Mouse (Mus musculus): Measurements from ENCODE around the gene H2-Ob.

The H2-Ob gene

DNA sequence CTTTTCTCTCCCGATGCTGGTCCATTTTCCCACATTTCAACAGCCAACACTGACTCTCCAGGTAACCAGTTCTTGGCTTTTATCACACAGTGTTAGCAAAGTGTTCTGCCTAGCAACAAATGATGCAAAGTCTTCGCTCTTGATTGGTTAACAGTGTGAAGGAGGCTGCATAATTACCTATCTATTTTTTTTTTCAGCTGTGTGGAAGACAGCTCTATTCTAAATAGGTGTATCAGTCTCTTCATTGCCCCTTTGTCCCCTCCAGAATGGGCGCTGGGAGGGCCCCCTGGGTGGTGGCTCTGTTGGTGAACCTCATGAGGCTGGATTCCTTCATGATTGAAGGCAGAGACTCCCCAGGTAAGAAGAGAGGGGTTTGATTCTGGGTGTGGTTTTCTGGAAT lies at the start of gene H2-Ob:
Gene H2-Ob, plus strand, starts transcription at position 198 of the 400 bp plus-strand sequence.
- DNase-seq: peak in 1 of 2 experiments; percentile 18

DNA sequence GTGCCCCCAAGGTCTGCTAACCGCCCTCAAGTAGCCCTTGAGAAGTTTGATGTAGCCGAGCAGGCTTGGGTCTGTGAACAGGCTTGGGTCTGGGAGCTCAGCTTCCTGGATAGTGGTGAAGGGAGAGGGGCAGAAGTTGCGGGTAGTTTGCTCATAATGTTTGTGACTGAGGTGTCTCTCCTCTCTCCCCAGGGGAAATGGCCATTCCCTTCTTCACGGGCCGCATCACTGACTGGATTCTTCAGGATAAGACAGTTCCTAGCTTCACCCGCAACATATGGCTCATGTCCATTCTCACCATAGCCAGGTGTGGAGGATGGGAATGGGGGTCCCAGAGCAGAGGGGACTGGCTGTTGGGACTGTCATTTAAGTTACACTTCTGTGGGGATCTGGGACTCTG lies 49.7 kb upstream of the H2-Ob start:
- no peak for DNase-seq

DNA sequence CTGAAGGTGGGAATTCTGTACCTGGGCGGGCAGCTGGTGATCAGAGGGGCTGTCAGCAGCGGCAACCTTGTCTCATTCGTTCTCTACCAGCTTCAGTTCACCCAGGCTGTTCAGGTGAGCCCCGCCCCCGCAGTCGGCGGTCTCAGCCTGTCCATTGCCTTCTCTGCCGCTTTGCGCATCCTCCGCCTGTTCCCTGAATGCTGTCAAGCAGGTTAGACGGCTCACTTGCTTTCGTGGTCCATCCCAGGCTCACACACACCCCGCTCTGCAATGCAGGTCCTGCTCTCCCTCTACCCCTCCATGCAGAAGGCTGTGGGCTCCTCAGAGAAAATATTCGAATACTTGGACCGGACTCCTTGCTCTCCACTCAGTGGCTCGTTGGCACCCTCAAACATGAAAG lies 45.9 kb upstream of the H2-Ob start:
- DNase-seq: no peak

DNA sequence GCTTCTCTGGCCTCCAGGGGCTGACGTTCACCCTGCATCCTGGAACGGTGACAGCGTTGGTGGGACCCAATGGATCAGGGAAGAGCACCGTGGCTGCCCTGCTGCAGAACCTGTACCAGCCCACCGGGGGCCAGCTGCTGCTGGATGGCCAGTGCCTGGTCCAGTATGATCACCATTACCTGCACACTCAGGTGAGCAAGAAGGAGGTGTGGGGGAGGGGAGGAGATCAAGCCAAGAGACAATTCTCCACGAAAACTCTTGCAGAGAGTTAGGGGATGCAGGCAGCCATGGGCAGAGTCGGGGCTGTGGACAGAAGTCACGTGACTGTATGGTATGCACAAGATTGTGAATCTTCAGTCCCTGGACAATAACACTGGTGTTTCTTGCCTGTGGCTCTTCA lies 45.2 kb upstream of the H2-Ob start:
- no peak for DNase-seq

DNA sequence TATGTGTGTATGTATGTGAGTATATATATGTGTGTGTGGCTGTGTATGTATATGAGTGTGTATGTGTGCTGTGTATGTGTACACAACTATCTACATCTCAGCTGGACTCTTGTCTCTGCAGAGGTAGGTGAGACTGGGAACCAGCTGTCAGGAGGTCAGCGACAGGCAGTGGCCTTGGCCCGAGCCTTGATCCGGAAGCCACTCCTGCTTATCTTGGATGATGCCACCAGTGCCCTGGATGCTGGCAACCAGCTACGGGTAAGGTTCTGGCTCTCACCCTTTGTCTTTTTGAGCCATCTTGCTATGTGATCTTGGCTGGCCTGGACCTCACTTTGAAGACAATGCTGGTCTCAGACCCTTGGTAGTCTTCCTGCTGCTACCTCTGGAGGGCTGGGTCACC lies 44.0 kb upstream of the H2-Ob start:
- DNase-seq: no peak

DNA sequence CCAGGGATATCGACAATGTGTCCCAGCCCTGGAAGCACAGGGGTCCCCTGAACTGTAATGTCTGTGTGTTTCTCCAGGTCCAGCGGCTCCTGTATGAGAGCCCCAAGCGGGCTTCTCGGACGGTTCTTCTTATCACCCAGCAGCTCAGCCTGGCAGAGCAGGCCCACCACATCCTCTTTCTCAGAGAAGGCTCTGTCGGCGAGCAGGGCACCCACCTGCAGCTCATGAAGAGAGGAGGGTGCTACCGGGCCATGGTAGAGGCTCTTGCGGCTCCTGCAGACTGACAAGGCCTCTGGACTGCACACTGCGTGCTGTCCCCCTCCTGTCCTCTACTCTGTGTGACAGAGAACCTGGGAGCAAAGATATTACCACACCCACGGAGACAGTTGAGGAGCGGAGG lies 42.2 kb upstream of the H2-Ob start:
- no peak for DNase-seq

DNA sequence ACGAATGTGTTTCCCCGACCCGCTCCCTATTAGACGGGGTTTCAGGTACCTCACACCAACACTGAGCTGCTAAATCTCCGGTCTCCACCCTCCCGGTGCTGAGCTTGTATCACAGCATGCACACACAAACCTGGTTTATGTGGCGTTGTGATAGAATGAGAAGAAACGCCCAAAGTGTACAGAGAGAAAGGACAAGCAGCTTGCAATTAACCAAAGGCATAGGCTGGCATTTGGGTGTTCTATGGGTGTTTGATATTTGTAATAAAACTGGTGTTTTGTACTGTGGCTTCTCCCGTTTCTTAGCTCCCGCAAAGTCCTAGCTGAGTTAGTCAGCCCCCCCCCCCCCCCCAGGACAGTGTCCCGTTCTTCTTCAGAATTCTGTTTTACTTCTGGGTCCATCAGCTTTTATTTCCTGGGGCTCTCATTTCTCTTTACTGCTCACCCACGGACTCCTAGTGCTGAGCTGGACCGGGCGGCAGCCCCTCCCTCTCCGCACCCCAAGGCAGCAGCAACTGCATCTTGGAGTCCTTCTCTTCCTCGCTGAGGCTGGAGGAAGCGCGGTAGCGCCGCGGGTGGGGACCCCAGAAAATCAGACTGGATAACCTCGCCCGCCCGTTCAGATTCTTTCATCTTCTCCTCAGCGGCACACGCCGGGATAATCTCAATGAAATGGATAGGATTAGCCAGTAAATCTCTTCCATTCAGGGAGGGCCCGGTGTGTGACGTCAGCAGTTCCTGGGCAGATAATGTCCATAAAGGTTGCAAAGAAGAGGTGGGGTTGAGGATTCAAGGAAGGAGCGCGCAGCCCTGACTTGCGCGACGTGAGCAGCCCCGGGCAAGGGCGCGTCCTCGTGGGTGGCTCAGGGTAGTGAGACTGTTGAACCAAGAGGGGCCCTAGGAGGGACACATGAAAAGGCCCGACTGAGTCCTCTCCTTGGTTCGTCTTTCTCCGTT lies 41.5 kb upstream of the H2-Ob start, which contains the start of gene Psmb8:
Gene Psmb8, plus strand, starts transcription at position 781 of the 954 bp plus-strand sequence.
- peak; percentile 74 to 88 for DNase-seq

DNA sequence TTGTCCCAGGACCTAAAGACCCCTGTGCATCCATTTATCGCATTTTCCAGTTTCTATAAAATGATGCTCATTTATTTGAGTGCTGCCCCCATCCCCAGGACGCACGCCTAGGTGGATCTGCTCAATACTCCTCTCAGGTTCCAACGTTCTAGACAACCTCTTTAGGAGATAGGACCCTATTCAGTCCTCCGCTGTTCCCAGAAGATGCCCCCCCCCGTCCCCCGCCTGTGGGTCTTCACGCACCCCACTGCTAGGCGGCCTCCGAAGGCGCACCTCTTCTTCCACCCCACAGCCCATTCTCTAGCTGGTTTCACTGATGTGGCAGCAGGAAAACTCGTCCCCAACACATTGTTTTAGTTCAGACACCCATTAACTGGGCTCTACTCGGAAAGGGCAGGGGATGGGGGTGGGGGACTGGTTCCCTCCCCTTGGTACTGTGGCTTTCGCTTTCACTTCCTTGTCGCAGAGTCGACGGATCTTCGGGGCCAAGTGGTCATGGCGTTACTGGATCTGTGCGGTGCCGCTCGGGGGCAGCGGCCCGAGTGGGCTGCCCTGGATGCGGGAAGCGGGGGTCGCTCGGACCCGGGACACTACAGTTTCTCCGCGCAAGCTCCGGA lies 40.7 kb upstream of the H2-Ob start:
- no peak for DNase-seq

DNA sequence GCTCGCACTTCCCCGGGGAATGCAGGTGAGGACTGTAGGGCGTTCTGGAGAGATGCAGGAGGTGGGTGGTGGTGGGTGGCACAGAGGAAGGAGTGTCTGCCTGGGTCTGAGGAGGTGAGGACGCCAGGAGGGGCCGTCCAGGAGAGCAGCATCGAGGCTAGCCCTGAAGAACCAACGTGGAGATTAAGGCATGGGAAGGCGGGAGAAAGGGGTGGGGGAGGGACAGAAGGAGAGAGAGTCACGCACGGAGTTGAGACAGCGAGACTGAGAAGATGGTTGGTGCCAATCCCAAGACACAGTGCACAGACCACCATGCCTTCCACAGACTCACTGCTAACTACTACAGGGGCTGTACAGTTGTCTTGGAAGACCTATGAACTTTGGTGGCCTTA lies 40.2 kb upstream of the H2-Ob start:
- no peak for DNase-seq

DNA sequence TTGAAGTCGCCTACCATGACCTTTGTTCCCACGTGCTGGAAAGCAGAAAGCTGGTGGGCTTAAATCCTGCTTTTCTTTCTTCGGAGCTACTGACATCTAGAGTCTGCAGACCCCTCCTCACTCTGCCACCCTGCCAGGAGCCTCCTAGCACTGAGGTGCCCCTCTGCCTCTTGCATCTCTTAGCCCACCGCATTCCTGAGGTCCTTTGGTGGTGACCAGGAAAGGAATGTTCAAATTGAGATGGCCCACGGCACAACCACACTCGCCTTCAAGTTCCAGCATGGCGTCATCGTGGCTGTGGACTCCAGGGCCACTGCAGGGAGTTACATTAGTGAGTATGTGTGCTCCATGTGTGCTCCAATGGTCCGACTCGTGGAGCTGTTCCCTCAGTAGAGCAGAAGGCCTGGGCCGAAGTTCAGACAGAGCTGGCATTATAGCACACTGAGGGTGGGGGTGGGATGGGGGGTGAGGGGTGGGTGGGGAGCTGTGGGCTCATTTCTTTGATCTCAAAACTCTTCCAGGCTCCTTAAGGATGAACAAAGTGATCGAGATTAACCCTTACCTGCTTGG lies 39.6 kb upstream of the H2-Ob start:
- no peak for DNase-seq

DNA sequence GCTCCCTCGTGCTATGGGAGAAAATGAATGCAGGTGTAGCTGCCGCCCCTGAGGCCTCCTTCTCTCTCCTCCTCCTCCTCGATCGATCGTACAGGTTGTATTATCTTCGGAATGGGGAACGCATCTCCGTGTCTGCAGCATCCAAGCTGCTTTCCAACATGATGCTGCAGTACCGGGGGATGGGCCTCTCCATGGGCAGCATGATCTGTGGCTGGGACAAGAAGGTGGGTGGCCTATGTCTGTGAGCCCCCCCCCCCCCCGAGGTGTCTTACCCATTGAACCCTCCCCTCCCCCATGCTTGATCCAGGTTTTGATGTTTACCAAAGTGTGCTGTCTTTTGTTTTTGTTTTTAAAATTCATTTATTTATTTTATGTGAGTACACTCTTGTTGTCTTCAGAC lies 38.7 kb upstream of the H2-Ob start:
- DNase-seq: no peak

DNA sequence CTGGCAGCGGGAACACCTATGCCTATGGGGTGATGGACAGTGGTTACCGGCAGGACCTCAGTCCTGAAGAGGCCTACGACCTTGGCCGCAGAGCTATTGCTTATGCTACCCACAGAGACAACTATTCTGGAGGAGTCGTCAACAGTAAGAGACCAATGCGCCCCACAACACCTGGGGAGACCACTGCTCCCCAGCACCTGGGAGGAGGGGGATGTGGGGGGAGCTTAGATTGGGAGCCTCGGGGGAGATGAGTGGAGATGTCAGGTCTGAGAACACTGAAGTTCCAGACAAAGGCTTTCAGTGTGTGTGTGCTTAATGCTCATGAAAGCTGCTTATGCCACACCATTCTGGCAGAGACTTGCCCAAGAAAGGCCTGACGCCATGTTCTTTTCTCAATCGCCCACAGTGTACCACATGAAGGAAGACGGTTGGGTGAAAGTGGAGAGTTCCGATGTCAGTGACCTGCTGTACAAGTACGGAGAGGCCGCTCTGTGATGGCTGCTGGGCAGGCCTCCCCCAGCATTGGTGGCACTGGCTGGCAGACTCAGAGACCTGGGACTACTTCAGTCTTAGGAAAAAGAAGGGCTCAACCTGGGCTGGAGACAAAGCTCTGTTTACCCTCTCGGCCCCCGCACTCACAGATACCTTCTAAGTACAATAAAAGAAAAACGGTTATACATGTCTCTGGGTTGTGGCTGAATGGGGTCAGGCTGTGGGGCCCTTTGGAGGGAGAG lies 37.8 kb upstream of the H2-Ob start:
- no peak for DNase-seq

DNA sequence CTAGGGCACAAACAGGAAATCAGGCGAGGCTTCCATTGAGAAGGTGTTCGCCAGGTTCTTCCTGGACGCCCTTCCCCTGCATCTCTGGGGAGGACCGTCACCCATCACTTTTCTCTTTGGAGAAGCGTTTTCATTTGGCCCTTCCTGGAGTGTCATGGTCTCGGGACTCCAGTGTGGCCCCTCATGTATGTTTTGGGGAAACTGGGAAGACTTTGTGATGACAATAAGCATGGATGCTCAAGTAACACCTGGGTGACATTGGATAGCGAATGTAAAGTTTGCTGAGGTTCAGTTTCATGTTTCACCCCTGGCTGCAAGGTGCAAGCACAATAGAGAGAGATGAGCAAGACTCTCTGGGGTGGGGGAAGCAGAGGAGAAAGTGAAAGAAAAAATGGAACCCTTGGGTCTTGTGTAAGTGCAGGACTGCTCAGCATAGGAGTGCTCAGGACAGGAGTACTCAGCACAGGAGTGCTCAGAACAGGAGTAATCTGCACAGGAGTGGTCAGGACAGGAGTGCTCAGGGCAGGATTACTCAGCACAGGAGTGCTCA lies 37.1 kb upstream of the H2-Ob start:
- DNase-seq: no peak

DNA sequence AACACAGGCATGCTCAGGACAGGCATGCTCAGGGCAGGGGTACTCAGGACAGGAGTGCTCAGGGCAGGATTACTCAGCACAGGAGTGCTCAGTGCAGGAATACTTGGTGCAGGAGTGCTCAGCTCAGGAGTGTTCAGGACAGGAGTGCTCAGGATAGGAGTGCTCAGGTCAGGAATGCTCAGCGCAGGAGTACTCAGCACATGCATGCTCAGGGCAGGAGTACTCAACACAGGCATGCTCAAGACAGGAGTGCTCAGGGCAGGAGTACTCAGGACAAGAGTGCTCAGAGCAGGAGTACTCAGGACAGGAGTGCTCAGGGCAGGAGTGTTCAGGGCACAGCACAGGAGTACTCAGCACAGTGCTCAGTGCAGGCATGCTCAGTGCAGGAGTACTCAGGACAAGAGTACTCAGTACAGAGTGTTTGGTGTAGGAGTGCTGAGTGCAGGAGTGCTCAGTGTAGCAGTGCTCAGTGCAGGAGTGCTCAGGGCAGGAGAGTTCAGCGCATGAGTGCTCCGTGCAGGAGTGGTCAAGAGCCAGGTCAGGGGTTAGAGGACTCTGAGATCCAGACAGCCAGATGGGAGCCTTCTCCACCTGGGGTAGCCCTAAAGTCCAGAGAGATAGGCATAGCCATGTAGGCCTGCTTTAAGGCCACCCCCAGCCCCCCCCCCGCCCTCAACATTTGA lies 35.8 kb upstream of the H2-Ob start:
- DNase-seq: no peak

DNA sequence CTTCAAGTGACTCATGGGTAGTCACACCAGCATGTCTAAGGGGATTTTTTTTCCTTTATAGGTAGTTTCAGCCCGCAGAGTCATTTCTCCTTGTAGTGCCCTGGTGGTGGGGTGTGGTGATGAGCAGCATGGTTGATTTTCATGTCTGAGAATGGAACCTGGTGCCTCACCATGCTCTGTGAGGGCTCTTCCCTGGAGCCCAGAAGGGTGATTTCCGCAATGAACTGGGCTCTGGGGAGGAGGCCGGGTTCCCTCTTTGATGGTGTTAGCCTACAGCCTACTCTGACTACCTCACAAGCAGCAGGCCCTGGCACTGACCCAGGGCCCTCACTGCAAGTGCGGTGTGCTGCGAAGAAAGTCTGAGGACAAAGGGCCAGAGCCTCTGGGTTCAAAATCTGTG lies 35.3 kb upstream of the H2-Ob start, which contains the start of gene Tap2:
Gene Tap2, plus strand, starts transcription at position 84 of the 400 bp plus-strand sequence.
- DNase-seq: no peak

DNA sequence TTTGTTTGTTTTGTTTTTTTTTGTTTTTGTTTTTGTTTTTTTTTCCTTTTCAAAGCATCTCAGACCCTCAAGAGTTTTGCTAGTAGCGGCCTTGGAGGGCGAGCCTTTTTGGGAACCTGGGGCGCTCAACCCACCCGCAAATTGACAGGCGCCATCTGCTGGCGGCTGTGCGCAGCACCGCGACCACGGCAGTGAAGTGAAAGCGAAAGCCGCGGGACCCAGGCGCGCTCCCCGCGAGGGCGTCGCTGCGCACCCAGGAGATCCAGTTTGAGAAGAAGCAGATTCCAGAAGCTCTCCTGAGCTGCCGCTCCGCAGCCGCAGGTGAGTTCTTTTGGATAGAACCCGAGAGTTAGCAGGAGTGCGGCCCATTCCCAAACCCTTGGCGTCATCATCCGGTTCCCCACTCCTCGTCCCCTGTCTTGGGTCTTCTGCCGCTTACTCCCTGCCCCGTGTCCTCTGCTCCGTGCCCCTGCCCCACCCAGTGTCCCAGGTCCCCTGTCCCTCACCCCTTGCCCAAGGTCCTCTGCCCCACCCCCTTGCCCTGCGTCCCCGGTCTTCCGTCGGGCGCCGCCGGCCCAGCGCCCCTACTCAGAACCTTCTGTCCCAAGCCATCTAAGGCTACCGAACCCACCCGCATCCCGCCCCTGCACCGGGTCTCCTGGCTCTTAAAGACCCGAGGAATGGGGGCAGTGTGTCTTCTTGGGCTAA lies 34.2 kb upstream of the H2-Ob start:
- peak; percentile 83 to 88 for DNase-seq

DNA sequence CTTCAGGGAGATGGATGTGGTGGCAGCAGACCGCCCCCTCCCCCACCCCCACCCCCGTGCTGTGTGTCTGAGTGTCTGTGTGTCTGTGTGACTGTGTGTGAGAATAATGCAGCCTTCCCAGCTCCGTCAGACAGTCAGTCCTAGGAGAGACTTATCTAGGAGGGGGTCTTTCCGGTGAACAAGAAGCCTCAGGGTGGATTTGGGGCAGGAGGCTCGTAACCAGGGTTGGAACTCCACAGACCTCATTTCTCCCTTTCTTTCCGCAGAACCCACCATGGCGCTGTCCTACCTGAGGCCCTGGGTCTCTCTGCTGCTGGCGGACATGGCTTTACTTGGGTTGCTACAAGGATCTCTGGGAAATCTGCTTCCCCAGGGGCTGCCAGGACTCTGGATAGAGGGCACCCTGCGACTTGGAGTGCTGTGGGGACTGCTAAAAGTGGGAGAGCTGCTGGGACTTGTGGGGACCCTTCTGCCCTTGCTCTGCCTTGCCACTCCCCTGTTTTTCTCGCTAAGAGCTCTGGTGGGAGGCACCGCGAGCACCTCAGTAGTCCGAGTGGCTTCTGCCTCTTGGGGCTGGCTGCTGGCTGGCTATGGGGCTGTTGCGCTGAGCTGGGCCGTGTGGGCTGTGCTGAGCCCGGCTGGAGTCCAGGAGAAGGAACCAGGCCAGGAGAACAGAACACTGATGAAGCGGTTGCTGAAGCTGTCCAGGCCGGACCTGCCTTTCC lies 33.5 kb upstream of the H2-Ob start:
- DNase-seq: peak; percentile 25 to 33

DNA sequence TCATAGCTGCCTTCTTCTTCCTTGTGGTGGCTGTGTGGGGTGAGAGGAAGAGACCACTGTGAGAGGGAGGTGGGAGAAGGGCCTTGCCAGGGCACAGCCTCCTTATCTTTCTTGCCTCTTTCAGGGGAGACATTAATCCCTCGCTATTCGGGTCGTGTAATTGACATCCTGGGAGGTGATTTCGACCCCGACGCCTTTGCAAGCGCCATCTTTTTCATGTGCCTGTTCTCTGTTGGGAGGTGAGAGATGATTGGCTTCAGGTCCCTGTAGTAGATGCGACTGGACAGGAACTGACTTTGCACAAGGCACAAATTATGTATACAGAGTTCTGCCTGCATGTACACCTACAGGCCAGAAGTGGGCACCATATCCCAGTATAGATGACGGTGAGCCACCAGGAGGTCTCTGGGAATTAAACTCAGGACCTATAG lies 32.9 kb upstream of the H2-Ob start:
- DNase-seq: peak; percentile 26 to 27

DNA sequence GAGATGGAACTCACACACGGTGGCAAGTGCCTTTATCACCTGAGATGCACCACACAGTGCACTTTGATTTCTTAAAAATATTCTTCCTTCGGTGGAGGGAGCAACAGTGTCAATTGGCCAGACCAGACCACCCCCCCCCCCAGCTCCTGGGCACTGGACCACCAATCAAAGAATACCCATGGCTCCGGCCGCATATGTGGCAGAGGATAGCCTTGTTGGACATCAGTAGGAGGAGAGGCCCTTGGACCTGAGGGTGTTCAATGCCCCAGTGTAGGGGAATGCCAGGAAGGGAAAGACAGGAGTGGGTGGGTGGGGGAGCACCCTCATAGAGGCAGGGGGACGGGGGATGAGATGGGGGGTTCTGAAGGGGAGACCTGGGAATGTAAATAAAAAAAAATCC lies 32.0 kb upstream of the H2-Ob start:
- no peak for DNase-seq

DNA sequence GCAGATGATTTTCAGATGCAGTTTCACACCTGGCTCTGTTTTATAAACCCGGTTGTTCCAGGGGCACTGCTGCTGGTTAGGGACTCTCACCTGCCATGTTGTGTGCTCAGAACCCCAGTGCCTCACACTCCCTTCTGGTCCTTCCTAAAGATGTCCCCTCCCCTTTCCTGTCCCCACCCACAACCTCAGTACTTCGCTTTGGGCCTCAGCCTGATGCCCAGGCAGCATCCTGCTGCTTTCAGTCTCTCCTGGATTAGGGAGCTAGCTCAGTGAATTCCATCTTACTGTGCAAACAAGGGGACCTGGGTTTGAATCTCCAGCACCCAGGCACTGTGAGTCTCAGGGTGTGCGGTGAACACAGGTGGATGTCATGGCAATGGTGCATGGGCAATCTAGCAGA lies 31.2 kb upstream of the H2-Ob start:
- no peak for DNase-seq

DNA sequence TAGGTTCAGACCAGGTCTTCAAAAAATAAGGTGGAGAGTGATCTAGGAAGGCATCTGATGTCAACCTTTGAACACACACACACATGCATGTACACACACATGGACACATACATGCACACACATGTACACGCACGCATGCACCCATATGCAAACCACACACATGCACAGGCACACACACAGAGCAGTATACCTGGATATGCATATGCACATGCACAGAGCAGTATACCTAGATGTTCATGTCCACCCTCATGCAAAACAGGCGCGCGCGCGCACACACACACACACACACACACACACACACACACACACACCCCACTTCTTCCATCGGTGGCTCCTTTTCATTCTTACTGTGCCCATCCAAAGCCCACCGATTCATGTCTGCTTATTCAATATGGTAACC lies 30.8 kb upstream of the H2-Ob start:
- DNase-seq: no peak
